Mouse (Mus musculus) layer of hippocampus, adult 18-20 months (tissue): ENCODE results near the gene Hist2h2bb. TPM values are rescaled to one million over a fixed set of nuclear protein-coding genes. Genes with fewer than 3 reads are reported as not detected.
A peak's percentile ranks its signal among the peaks of the same experiment; 100 is the strongest.

Source experiments
- DNase-seq, 2 experiments: peaks; one replicate each; pipeline ENCODE4 v3.0.0; 2022; ENCODE audit warnings: low spot score in 2 of 2
- microRNA-seq, 2 experiments: library from miRNA; unstranded; fragments of <30 nt; microRNA quantifications; one replicate each; pipeline ENCODE4 v1.2.0; 2021
- total RNA-seq, 2 experiments: library from RNA; stranded (reverse); gene quantifications; 2 replicates each; pipeline ENCODE4 v1.2.3; 2021

The Hist2h2bb gene
- total RNA-seq, 2 experiments from 2014 or later = 146 to 147 TPM

DNA sequence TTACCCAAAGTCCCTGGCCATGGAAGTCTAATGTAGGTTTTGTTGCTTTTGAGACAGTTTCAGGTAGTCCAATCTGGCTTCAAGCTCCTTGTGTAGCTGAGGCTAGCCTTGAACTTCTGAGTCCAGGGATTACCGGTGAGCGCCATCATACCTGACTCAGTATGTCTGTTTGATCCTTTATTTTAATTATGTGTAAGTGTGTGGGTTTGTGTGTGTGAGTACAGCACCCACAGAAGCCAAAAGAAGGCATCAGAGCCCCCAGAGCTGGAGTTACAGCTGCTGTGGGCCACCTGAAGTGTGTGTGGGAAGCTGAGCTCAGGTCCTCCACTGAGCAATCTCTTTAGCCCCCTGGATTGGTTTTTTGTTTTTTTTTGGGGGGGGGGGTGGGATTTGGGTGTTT, 30.0 kb downstream of the Hist2h2bb start:
- DNase-seq = no peak

DNA sequence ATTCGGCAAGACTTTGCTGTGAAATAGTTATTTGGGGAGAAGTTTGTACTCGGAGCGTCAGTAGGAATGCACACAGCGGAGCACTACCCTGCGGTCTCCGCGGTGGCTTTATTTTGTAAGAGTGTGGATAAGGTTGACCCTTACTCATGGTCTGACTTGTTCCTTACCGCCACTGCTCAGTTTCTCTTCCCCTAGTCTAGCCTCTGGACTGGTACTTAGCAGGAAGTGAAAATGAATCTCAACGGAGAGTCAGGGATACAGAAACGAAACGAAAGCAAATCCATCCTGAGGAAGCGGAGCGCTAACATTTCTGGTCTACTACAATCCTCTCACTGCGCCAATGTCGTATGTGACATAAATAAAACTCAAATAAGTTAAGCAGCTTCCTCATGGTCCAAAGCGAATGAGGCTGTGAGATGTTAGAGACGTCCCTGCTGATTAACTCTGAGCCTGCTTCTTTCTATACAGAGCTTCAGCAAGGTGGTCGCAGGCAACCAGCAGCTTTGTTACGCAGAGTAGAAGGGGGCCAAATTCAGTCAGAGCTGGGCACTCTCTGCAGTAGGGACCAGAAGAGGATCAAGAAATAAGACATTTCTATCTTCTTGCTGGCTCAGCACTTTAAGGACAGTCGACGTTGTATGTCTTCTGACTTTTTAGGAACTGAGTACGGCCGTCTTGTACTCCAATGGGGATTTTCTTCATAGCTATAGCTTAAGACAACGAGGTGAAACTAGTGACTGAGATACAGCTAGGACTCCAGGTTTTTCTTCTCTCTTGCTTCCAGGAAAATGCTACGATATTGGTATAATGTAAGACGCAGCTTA, 31.4 kb downstream of the Hist2h2bb start:
- no peak for DNase-seq

DNA sequence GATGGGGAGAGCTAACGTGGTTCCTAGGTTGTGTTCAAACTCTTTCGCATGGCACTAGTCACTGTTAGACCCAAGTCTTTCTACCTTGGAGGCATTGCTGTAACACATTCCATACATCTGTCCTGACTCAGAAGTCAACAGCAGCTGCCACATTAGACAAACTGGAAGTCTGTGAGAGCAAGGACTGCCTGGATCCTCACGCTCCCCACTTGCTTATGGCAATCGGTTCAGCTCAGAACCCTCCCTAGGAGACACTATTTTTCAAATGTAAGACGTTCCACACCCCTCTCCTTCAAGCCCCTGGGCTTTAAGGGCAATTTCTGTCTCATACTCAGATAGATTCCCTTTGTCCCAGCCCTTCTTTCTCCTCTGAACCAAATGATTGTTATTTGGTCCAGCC, 32.5 kb downstream of the Hist2h2bb start:
- no peak for DNase-seq

- no peak for DNase-seq
Observed at GRCm38 (mm10) chr3:96306506-96306905, 37.0 kb downstream of the Hist2h2bb start.

- DNase-seq = no peak
Observed at GRCm38 (mm10) chr3:96309441-96309840, 39.9 kb downstream of the Hist2h2bb start.

GRCm38 (mm10) chr3:96312341-96313098, 43.0 kb downstream of the Hist2h2bb start:
- DNase-seq = peak; percentile 53 to 58

Small RNAs within 50 kb of the gene (microRNA-seq; reads per million reads assigned to microRNA genes)
- gene Gm44492 = 0 reads per million in 2 experiments
- 0 reads per million in 2 experiments for gene Gm47311
- gene Gm47313 = 0 reads per million in 2 experiments

Other genes starting within 250 kb of the Hist2h2bb start
- 10 to 100 TPM; 43.7 to 45.6 TPM for gene Vps45, start 211.3 kb upstream of the Hist2h2bb start, total RNA-seq
- gene Otud7b, start 165.2 kb upstream of the Hist2h2bb start, total RNA-seq = 10 to 100 TPM; 40.1 to 40.8 TPM
- gene Mtmr11, start 107.7 kb upstream of the Hist2h2bb start, total RNA-seq = 1 to 10 TPM; 4.0 to 6.8 TPM
- gene Sf3b4, start 97.4 kb upstream of the Hist2h2bb start, total RNA-seq = 10 to 100 TPM; 50.4 to 51.0 TPM
- gene Sv2a, start 88.6 kb upstream of the Hist2h2bb start, total RNA-seq = 100 to 1,000 TPM; 359 to 373 TPM
- 10 to 100 TPM; 18.2 to 19.4 TPM for gene Bola1, start 50.0 kb upstream of the Hist2h2bb start, total RNA-seq
- 10 to 100 TPM; 10.4 to 10.6 TPM for gene Hist2h2ab, start 49.9 kb upstream of the Hist2h2bb start, total RNA-seq
- gene Hist2h2ac, start 48.9 kb upstream of the Hist2h2bb start, total RNA-seq = 10 to 100 TPM; 24.5 to 27.2 TPM
- 1 to 10 TPM; 8.3 to 9.0 TPM for gene Hist2h2be, start 48.6 kb upstream of the Hist2h2bb start, total RNA-seq
- gene Hist2h3c2, start 30.6 kb upstream of the Hist2h2bb start, total RNA-seq = 10 to 100 TPM in 1 of 2 experiments, 1 to 10 TPM in 1; 7.7 to 11.1 TPM
- gene Hist2h2aa2, start 29.5 kb upstream of the Hist2h2bb start, total RNA-seq = 100 to 1,000 TPM; 207 to 216 TPM
- 10 to 100 TPM in 1 of 2 experiments, 1 to 10 TPM in 1; 8.7 to 12.8 TPM for gene Hist2h2aa1, start 24.3 kb upstream of the Hist2h2bb start, total RNA-seq
- gene Hist2h3c1, start 23.1 kb upstream of the Hist2h2bb start, total RNA-seq = not detected
- gene Hist2h4, start 6.4 kb upstream of the Hist2h2bb start, total RNA-seq = 10 to 100 TPM; 33.3 to 33.7 TPM
- 10 to 100 TPM; 35.3 to 37.8 TPM for gene Hist2h3b, start 1.1 kb upstream of the Hist2h2bb start, total RNA-seq
- gene Fcgr1, start 24.2 kb downstream of the Hist2h2bb start, total RNA-seq = 1 to 10 TPM; 1.9 to 3.8 TPM
- gene BC107364, start 182.6 kb downstream of the Hist2h2bb start, total RNA-seq = not detected